Mouse (Mus musculus) bone marrow macrophage, adult 2 months (primary cell): ENCODE data around the gene Ddx42. TPM values are rescaled to one million over a fixed set of nuclear protein-coding genes. Genes with fewer than 3 reads are reported as not detected.

ENCODE experiments used
- H3K27ac ChIP-seq: 2 replicates; pipeline ENCODE4 v1.5.1; 2012; ENCODE audit warnings: low read depth, low read length; ENCODE audit not compliant: insufficient read depth
- H3K4me1 ChIP-seq: 2 replicates; pipeline ENCODE4 v1.6.1; 2012; ENCODE audit warnings: low read length; ENCODE audit not compliant: control insufficient read depth, insufficient read depth
- H3K4me3 ChIP-seq: 2 replicates; pipeline ENCODE4 v1.5.1; 2012; ENCODE audit warnings: mild to moderate bottlenecking, low read length, moderate library complexity; ENCODE audit not compliant: insufficient read depth
- CTCF ChIP-seq: IDR thresholded peaks from 2 replicates; pipeline ENCODE4 v1.5.1; 2012; ENCODE audit warnings: low read depth, mild to moderate bottlenecking, low read length, moderate library complexity
- POLR2A ChIP-seq: IDR thresholded peaks from 2 replicates; pipeline ENCODE4 v1.6.1; 2012; ENCODE audit warnings: mild to moderate bottlenecking, low read depth, low read length, borderline replicate concordance
- polyA plus RNA-seq: library from polyadenylated mRNA; stranded (reverse); fragments of >200 nt; gene quantifications from 2 replicates; pipeline ENCODE4 v1.2.4, GENCODE M21; 2012; ENCODE audit not compliant: missing spikeins, insufficient read depth, insufficient read length

Gene Ddx42
- polyA plus RNA-seq, 1 experiment, result 42.8 TPM

GRCm38 (mm10) chr11:106249326-106249725 lies 32.6 kb downstream of the Ddx42 start:
- Histone ChIP-seq H3K4me1 (peaks cover 1% of the 10 kb centered on the region; the same call in 1 of the 2 replicates), H3K27ac (no peak overlapping the region), H3K4me3 (no peak overlapping the region)
- TF ChIP-seq POLR2A, result no peak
- no peak for TF ChIP-seq CTCF

GRCm38 (mm10) chr11:106254767-106255166 lies 38.0 kb downstream of the Ddx42 start:
- H3K27ac ChIP-seq, result peak overlapping the region; percentile 68
- TF ChIP-seq CTCF (no peak), POLR2A (no peak)
- peak overlapping the region; percentile 96 for H3K4me3 ChIP-seq
- H3K4me1 ChIP-seq, result peaks cover 13% of the 10 kb centered on the region

GRCm38 (mm10) chr11:106255174-106255573 lies 38.4 kb downstream of the Ddx42 start:
- peaks cover 13% of the 10 kb centered on the region for H3K4me1 ChIP-seq
- H3K4me3 ChIP-seq, result peak overlapping the region; percentile 96
- H3K27ac ChIP-seq, result peak overlapping the region; percentile 68
- TF ChIP-seq CTCF (no peak), POLR2A (no peak)

- Histone ChIP-seq H3K4me1 (peaks cover 13% of the 10 kb centered on the region), H3K4me3 (peak within 1 kb of the TSS; percentile 96), H3K27ac (peak within 1 kb of the TSS; percentile 68)
- TF ChIP-seq POLR2A, result no peak
- TF ChIP-seq CTCF, result no peak
These were observed 39.1 kb downstream of the Ddx42 start, which contains the start of the genes Ftsj3 and Psmc5 for GRCm38 (mm10) chr11:106255685-106256451. Gene Ftsj3, minus strand, starts transcription at chr11:106256079. Gene Psmc5, plus strand, starts transcription at chr11:106256154.

GRCm38 (mm10) chr11:106256775-106257174 lies 40.0 kb downstream of the Ddx42 start:
- peaks cover 13% of the 10 kb centered on the region for H3K4me1 ChIP-seq
- peak overlapping the region; percentile 96 for H3K4me3 ChIP-seq
- no peak for TF ChIP-seq POLR2A
- no peak for TF ChIP-seq CTCF
- H3K27ac ChIP-seq, result no peak overlapping the region

- Histone ChIP-seq H3K4me3 (no peak overlapping the region), H3K4me1 (peaks cover 10% of the 10 kb centered on the region), H3K27ac (no peak overlapping the region)
- TF ChIP-seq CTCF, result no peak
- no peak for TF ChIP-seq POLR2A
These were observed 44.2 kb downstream of the Ddx42 start for GRCm38 (mm10) chr11:106260826-106261450.

- Histone ChIP-seq H3K4me3 (no peak overlapping the region), H3K4me1 (peaks cover 16% of the 10 kb centered on the region), H3K27ac (no peak overlapping the region)
- TF ChIP-seq POLR2A (no peak), CTCF (no peak)
These were observed 47.2 kb downstream of the Ddx42 start for GRCm38 (mm10) chr11:106263963-106264362.

GRCm38 (mm10) chr11:106264988-106265387 lies 48.3 kb downstream of the Ddx42 start:
- Histone ChIP-seq H3K4me3 (no peak overlapping the region), H3K4me1 (peaks cover 22% of the 10 kb centered on the region), H3K27ac (no peak overlapping the region)
- TF ChIP-seq POLR2A (no peak), CTCF (no peak)

GRCm38 (mm10) chr11:106265570-106265969 lies 48.8 kb downstream of the Ddx42 start:
- Histone ChIP-seq H3K4me1 (peaks cover 28% of the 10 kb centered on the region), H3K27ac (no peak overlapping the region), H3K4me3 (no peak overlapping the region)
- TF ChIP-seq CTCF (no peak), POLR2A (no peak)

- no peak for TF ChIP-seq POLR2A
- no peak for TF ChIP-seq CTCF
- Histone ChIP-seq H3K4me3 (no peak overlapping the region), H3K4me1 (peaks cover 34% of the 10 kb centered on the region), H3K27ac (no peak overlapping the region)
These were observed 49.7 kb downstream of the Ddx42 start for GRCm38 (mm10) chr11:106266431-106266830.
